Mouse (Mus musculus) heart, embryonic 10.5 days (tissue): Measurements from ENCODE around the gene Dnajc25. TPM values are rescaled to one million over a fixed set of nuclear protein-coding genes. Genes with fewer than 3 reads are reported as not detected.

ENCODE experiments used
- DNase-seq: peaks from one replicate; pipeline ENCODE4 v3.0.0-alpha.2; 2017; ENCODE audit warnings: low spot score
- H3K27ac ChIP-seq: fragments of 300-500 bp; sonication (generic); 2 replicates; pipeline ENCODE4 v1.5.1; 2016; ENCODE audit warnings: mild to moderate bottlenecking
- H3K27me3 ChIP-seq: fragments of 300-500 bp; sonication (generic); 2 replicates; pipeline ENCODE4 v1.6.1; 2016; ENCODE audit warnings: mild to moderate bottlenecking; ENCODE audit not compliant: poor library complexity, insufficient read depth, severe bottlenecking
- H3K36me3 ChIP-seq: fragments of 300-500 bp; sonication (generic); 2 replicates; pipeline ENCODE4 v1.6.1; 2016; ENCODE audit warnings: mild to moderate bottlenecking, moderate library complexity
- H3K4me1 ChIP-seq: fragments of 300-500 bp; sonication (generic); 2 replicates; pipeline ENCODE4 v1.6.1; 2016; ENCODE audit warnings: mild to moderate bottlenecking
- H3K4me3 ChIP-seq: fragments of 300-500 bp; sonication (generic); 2 replicates; pipeline ENCODE4 v1.5.1; 2016; ENCODE audit warnings: mild to moderate bottlenecking, moderate library complexity
- H3K9me3 ChIP-seq: fragments of 300-500 bp; sonication (generic); 2 replicates; pipeline ENCODE4 v1.6.1; 2016; ENCODE audit warnings: mild to moderate bottlenecking, moderate library complexity
- WGBS: fragments of 180-500 bp; shearing (Covaris S2); methylation state at CpG from one replicate; pipeline ENCODE4 v1.1.7; 2016; 5-methylcytosine and 5-hydroxymethylcytosine counted together
- polyA plus RNA-seq: library from polyadenylated mRNA; unstranded; fragments of >200 nt; fragmentation: Nextera tagmentation; extraction: Ambion mirVana; gene quantifications from 2 replicates; pipeline ENCODE4 v1.2.1, GENCODE M21; 2016

Gene Dnajc25
- polyA plus RNA-seq, 1 experiment from 2014 or later, result 11.4 TPM

- H3K27me3 ChIP-seq, result no peaks in the 10 kb centered on the region
- DNase-seq, result no peak
- 79% methylated on average over 4 of the region's 4 CpGs for WGBS
- H3K4me3 ChIP-seq, result no peak overlapping the region
- 0 out of 2 replicates have a peak, but pooled peaks cover 5% of the 10 kb centered on the region for H3K36me3 ChIP-seq
- no peak overlapping the region for H3K27ac ChIP-seq
- H3K9me3 ChIP-seq, result no peaks in the 10 kb centered on the region
- peaks cover 40% of the 10 kb centered on the region for H3K4me1 ChIP-seq
Observed at GRCm38 (mm10) chr4:59009696-59010095, 14.8 kb downstream of the Dnajc25 start.

GRCm38 (mm10) chr4:59011446-59011845, 16.6 kb downstream of the Dnajc25 start:
- Histone ChIP-seq H3K4me1 (peaks cover 27% of the 10 kb centered on the region), H3K9me3 (no peaks in the 10 kb centered on the region), H3K27ac (no peak overlapping the region), H3K27me3 (no peaks in the 10 kb centered on the region), H3K4me3 (no peak overlapping the region), H3K36me3 (peaks cover 11% of the 10 kb centered on the region; the same call in 1 of the 2 replicates)
- WGBS, result 48% methylated on average over 3 of the region's 3 CpGs
- no peak for DNase-seq

GRCm38 (mm10) chr4:59015181-59015580, 20.3 kb downstream of the Dnajc25 start:
- Histone ChIP-seq H3K36me3 (peaks cover 32% of the 10 kb centered on the region), H3K4me3 (no peak overlapping the region), H3K4me1 (peaks cover 14% of the 10 kb centered on the region), H3K9me3 (no peaks in the 10 kb centered on the region), H3K27ac (no peak overlapping the region), H3K27me3 (no peaks in the 10 kb centered on the region)
- WGBS, result 90% methylated on average over 3 of the region's 3 CpGs
- no peak for DNase-seq

- H3K27me3 ChIP-seq, result no peaks in the 10 kb centered on the region
- H3K27ac ChIP-seq, result no peak overlapping the region
- WGBS, result 82% methylated on average over 2 of the region's 2 CpGs
Observed at GRCm38 (mm10) chr4:59016922-59017321, 22.1 kb downstream of the Dnajc25 start.

GRCm38 (mm10) chr4:59034325-59034917, 39.6 kb downstream of the Dnajc25 start:
- Histone ChIP-seq H3K9me3 (no peaks in the 10 kb centered on the region), H3K27me3 (no peaks in the 10 kb centered on the region), H3K4me1 (0 out of 2 replicates have a peak, but pooled peaks cover 14% of the 10 kb centered on the region), H3K4me3 (peak overlapping the region; percentile 80), H3K36me3 (no peaks in the 10 kb centered on the region), H3K27ac (no peak overlapping the region)
- no peak for DNase-seq
- 83% methylated on average over 10 of the region's 10 CpGs for WGBS

More at GRCm38 (mm10) chr4:59016922-59017321, 22.1 kb downstream of the Dnajc25 start:
- Histone ChIP-seq H3K4me3 (no peak overlapping the region), H3K9me3 (no peaks in the 10 kb centered on the region), H3K36me3 (peaks cover 46% of the 10 kb centered on the region), H3K4me1 (0 out of 2 replicates have a peak, but pooled peaks cover 5% of the 10 kb centered on the region)
- no peak for DNase-seq

- Histone ChIP-seq H3K4me3 (peak within 1 kb of the TSS; percentile 80), H3K27me3 (no peaks in the 10 kb centered on the region), H3K36me3 (no peaks in the 10 kb centered on the region), H3K9me3 (no peaks in the 10 kb centered on the region), H3K27ac (peak within 1 kb of the TSS; percentile 91), H3K4me1 (0 out of 2 replicates have a peak, but pooled peaks cover 14% of the 10 kb centered on the region)
- peak; percentile 80 for DNase-seq
- WGBS, result 10% methylated on average over 76 of the region's 76 CpGs
Observed at GRCm38 (mm10) chr4:59034918-59035785, 40.3 kb downstream of the Dnajc25 start, which contains the start of gene Gng10. TSS of gene Gng10 (plus strand) at chr4:59035088.

- no peak overlapping the region for H3K27ac ChIP-seq
- H3K27me3 ChIP-seq, result no peaks in the 10 kb centered on the region
- WGBS, result 67% methylated on average over 18 of the region's 18 CpGs
- H3K9me3 ChIP-seq, result no peaks in the 10 kb centered on the region
- H3K36me3 ChIP-seq, result no peaks in the 10 kb centered on the region
- 0 out of 2 replicates have a peak, but pooled peaks cover 14% of the 10 kb centered on the region for H3K4me1 ChIP-seq
- H3K4me3 ChIP-seq, result peak overlapping the region; percentile 80
- no peak for DNase-seq
Observed at GRCm38 (mm10) chr4:59035786-59036350, 41.0 kb downstream of the Dnajc25 start.

GRCm38 (mm10) chr4:59036490-59037127, 41.7 kb downstream of the Dnajc25 start:
- H3K27ac ChIP-seq, result no peak overlapping the region
- 0 out of 2 replicates have a peak, but pooled peaks cover 14% of the 10 kb centered on the region for H3K4me1 ChIP-seq
- no peaks in the 10 kb centered on the region for H3K9me3 ChIP-seq
- no peaks in the 10 kb centered on the region for H3K27me3 ChIP-seq
- DNase-seq, result peak; percentile 85
- WGBS, result 54% methylated on average over 13 of the region's 13 CpGs
- no peak overlapping the region for H3K4me3 ChIP-seq
- no peaks in the 10 kb centered on the region for H3K36me3 ChIP-seq

- Histone ChIP-seq H3K27ac (no peak overlapping the region), H3K27me3 (no peaks in the 10 kb centered on the region), H3K4me3 (no peak overlapping the region), H3K9me3 (no peaks in the 10 kb centered on the region), H3K4me1 (0 out of 2 replicates have a peak, but pooled peaks cover 14% of the 10 kb centered on the region), H3K36me3 (no peaks in the 10 kb centered on the region)
- 44% methylated on average over 3 of the region's 3 CpGs for WGBS
- DNase-seq, result no peak
Observed at GRCm38 (mm10) chr4:59037525-59037924, 42.7 kb downstream of the Dnajc25 start.

- no peaks in the 10 kb centered on the region for H3K36me3 ChIP-seq
- no peak overlapping the region for H3K27ac ChIP-seq
- no peak for DNase-seq
- WGBS, result 82% methylated on average over 11 of the region's 11 CpGs
- H3K4me1 ChIP-seq, result 0 out of 2 replicates have a peak, but pooled peaks cover 8% of the 10 kb centered on the region
- no peak overlapping the region for H3K4me3 ChIP-seq
- H3K9me3 ChIP-seq, result no peaks in the 10 kb centered on the region
- no peaks in the 10 kb centered on the region for H3K27me3 ChIP-seq
Observed at GRCm38 (mm10) chr4:59040397-59041287, 45.8 kb downstream of the Dnajc25 start.

GRCm38 (mm10) chr4:59043074-59043473, 48.2 kb downstream of the Dnajc25 start:
- no peak overlapping the region for H3K4me3 ChIP-seq
- DNase-seq, result no peak
- WGBS, result 94% methylated on average over 5 of the region's 5 CpGs
- no peaks in the 10 kb centered on the region for H3K4me1 ChIP-seq
- H3K36me3 ChIP-seq, result no peaks in the 10 kb centered on the region
- no peaks in the 10 kb centered on the region for H3K27me3 ChIP-seq
- no peaks in the 10 kb centered on the region for H3K9me3 ChIP-seq
- no peak overlapping the region for H3K27ac ChIP-seq

GRCm38 (mm10) chr4:59043891-59044290, 49.0 kb downstream of the Dnajc25 start:
- Histone ChIP-seq H3K36me3 (no peaks in the 10 kb centered on the region), H3K4me1 (no peaks in the 10 kb centered on the region), H3K4me3 (no peak overlapping the region), H3K27me3 (no peaks in the 10 kb centered on the region), H3K9me3 (no peaks in the 10 kb centered on the region), H3K27ac (no peak overlapping the region)
- WGBS, result 90% methylated on average over 6 of the region's 6 CpGs
- DNase-seq, result no peak
